Mouse (Mus musculus): ENCODE data around the gene Gm11084. TPM values are rescaled to one million over a fixed set of nuclear protein-coding genes. Genes with fewer than 3 reads are reported as not detected.

Gene Gm11084
- polyA plus RNA-seq, 1 experiment from 2014 or later: not detected

- Histone ChIP-seq H3K27me3 (ENCODE audit: control insufficient read depth, insufficient read depth, low read length) (no peaks in the 10 kb centered on the region), H3K4me2 (replicated peaks) (peak overlapping the region; percentile 59), H3K4me3 (replicated peaks; ENCODE audit: low read length) (peak overlapping the region; percentile 74), H3K27ac (peak overlapping the region; percentile 100), H3K36me3 (replicated peaks; ENCODE audit: control insufficient read depth, insufficient read depth) (peaks cover 3% of the 10 kb centered on the region; the same call in 1 of the 2 replicates), H3K9ac (peak overlapping the region; percentile 98), H3K4me1 (replicated peaks; ENCODE audit: control insufficient read depth, insufficient read depth, low read length) (peaks cover 12% of the 10 kb centered on the region), H3K9me3 (ENCODE audit: control insufficient read depth, low read length) (no peaks in the 10 kb centered on the region)
- DNase-seq (ENCODE audit: low spot score) (no peak), ATAC-seq (ENCODE audit: low FRiP score) (no peak)
- WGBS: 72% methylated on average over 9 of the region's 9 CpGs
Observed at GRCm38 (mm10) chr2:72981441-72982109, 4.9 kb downstream of the Gm11084 start.

DNA sequence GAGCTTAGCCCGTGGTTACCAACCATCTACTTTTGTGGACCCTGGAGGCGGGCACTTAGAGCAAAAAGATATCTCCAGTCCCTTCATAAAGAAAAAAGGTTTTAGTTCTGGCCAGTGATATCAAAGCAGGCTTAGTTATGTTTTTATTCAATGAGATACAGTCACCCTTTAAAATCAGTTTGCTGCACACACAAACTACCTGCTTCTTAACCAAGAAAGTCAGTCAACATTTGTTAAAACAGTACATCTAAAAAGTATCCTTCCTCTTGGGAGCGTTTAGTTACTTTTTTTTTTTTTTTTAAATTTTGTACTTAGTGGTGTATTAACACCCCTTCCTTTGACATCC is 5.5 kb downstream of the Gm11084 start:
- peak overlapping the region; percentile 98 for H3K9ac ChIP-seq
- no peak for ATAC-seq (ENCODE audit: low FRiP score)

GRCm38 (mm10) chr2:72980337-72981074 is 6.0 kb downstream of the Gm11084 start, which contains the start of gene Sp3:
Gene Sp3 (minus strand): TSS chr2:72980446.
- under 1% methylated on average over 62 of the region's 64 CpGs for WGBS
- H3K9ac ChIP-seq: peak within 1 kb of the TSS; percentile 98

More for the DNA sequence above, 5.5 kb downstream of the Gm11084 start:
- Histone ChIP-seq H3K27me3 (ENCODE audit: control insufficient read depth, insufficient read depth, low read length) (no peaks in the 10 kb centered on the region), H3K4me2 (replicated peaks) (peak overlapping the region; percentile 59), H3K4me1 (replicated peaks; ENCODE audit: control insufficient read depth, insufficient read depth, low read length) (peaks cover 16% of the 10 kb centered on the region), H3K27ac (peak overlapping the region; percentile 100), H3K9me3 (ENCODE audit: control insufficient read depth, low read length) (no peaks in the 10 kb centered on the region), H3K36me3 (replicated peaks; ENCODE audit: control insufficient read depth, insufficient read depth) (peaks cover 4% of the 10 kb centered on the region; the same call in 1 of the 2 replicates), H3K4me3 (replicated peaks; ENCODE audit: low read length) (peak overlapping the region; percentile 74)
- no peak for DNase-seq (ENCODE audit: low spot score)
- 10% methylated on average over 3 of the region's 3 CpGs for WGBS

DNA sequence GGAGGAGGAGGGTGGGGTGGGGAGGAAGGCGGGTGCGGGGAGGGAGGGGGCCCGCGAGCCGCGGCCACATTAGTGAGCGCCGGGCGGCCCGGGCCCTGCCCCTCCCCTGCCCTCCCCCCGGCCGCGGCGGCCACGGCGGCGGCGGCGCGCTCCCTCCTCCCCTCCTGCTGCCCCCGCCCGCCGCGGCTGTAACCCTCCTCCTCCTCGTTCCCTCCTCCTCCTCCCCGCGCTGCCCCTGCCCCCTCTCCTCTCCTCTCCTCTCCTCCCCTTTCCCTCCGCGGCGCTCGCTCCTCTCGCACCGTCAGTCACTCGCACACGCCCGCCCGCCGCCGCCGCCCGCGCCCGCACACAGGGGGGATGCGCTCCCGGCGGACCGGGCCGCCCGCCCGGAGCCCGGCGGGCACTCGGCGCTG is 6.9 kb downstream of the Gm11084 start:
- Histone ChIP-seq H3K27me3 (ENCODE audit: control insufficient read depth, insufficient read depth, low read length) (no peaks in the 10 kb centered on the region), H3K4me3 (replicated peaks; ENCODE audit: low read length) (peak overlapping the region; percentile 74), H3K4me1 (replicated peaks; ENCODE audit: control insufficient read depth, insufficient read depth, low read length) (peaks cover 24% of the 10 kb centered on the region), H3K9me3 (ENCODE audit: control insufficient read depth, low read length) (no peaks in the 10 kb centered on the region), H3K36me3 (replicated peaks; ENCODE audit: control insufficient read depth, insufficient read depth) (peaks cover 9% of the 10 kb centered on the region; the same call in 1 of the 2 replicates), H3K4me2 (replicated peaks) (peak overlapping the region; percentile 59), H3K9ac (peak overlapping the region; percentile 98), H3K27ac (peak overlapping the region; percentile 100)
- WGBS: 0% methylated on average over 23 of the region's 54 CpGs
- ATAC-seq (ENCODE audit: low FRiP score): peak; percentile 69
- DNase-seq (ENCODE audit: low spot score): peak; percentile 79

More at GRCm38 (mm10) chr2:72980337-72981074, 6.0 kb downstream of the Gm11084 start, which contains the start of gene Sp3:
- Histone ChIP-seq H3K4me3 (replicated peaks; ENCODE audit: low read length) (peak within 1 kb of the TSS; percentile 74), H3K27me3 (ENCODE audit: control insufficient read depth, insufficient read depth, low read length) (no peaks in the 10 kb centered on the region), H3K4me2 (replicated peaks) (peak within 1 kb of the TSS; percentile 59), H3K4me1 (replicated peaks; ENCODE audit: control insufficient read depth, insufficient read depth, low read length) (peaks cover 22% of the 10 kb centered on the region), H3K27ac (peak within 1 kb of the TSS; percentile 100), H3K36me3 (replicated peaks; ENCODE audit: control insufficient read depth, insufficient read depth) (peaks cover 8% of the 10 kb centered on the region; the same call in 1 of the 2 replicates), H3K9me3 (ENCODE audit: control insufficient read depth, low read length) (no peaks in the 10 kb centered on the region)
- peak; percentile 91 for ATAC-seq (ENCODE audit: low FRiP score)
- peak; percentile 96 for DNase-seq (ENCODE audit: low spot score)

DNA sequence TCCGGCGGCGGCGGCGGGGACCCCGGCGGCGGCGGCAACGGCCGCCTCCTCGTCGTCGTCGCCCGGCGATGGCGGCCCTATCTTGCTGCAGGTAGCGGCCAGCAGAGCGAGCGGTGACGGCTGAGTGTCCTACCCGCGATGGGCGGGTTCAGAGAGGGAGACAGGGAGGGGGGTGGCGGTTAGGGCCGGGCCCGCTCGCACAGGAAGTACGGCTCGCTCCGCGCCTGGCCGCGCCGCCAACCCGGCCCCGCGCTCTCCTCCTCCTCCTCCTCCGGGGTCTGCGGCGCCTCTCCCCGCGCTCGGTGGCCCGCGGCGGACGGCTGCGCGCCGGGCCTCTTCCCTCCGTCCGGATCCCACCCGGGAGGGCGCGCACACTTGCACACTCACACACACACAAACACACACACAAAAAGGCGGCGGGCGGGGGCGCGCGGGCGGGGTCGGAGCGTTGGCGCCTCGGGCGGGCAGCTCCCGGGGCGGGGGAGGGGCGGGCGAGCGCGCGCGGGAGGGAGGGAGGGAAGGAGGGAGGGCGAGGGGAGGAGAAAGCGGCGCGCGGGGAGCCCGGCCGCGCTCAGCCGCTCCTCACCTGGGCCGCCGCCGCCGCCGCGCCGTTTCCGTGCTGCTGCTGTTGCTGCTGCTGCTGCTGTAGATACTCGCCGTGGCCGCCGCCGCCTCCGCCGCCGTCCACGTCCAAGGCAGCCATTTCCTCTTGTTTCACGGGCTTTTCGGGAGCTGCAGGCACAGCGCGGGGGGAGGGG is 7.4 kb downstream of the Gm11084 start:
- Histone ChIP-seq H3K9me3 (ENCODE audit: control insufficient read depth, low read length) (no peaks in the 10 kb centered on the region), H3K27ac (peak overlapping the region; percentile 100), H3K9ac (peak overlapping the region; percentile 98), H3K4me3 (replicated peaks; ENCODE audit: low read length) (peak overlapping the region; percentile 74), H3K4me1 (replicated peaks; ENCODE audit: control insufficient read depth, insufficient read depth, low read length) (peaks cover 25% of the 10 kb centered on the region), H3K27me3 (ENCODE audit: control insufficient read depth, insufficient read depth, low read length) (no peaks in the 10 kb centered on the region), H3K4me2 (replicated peaks) (peak overlapping the region; percentile 59), H3K36me3 (replicated peaks; ENCODE audit: control insufficient read depth, insufficient read depth) (peaks cover 9% of the 10 kb centered on the region; the same call in 1 of the 2 replicates)
- WGBS: under 1% methylated on average over 52 of the region's 107 CpGs
- peak; percentile 78 for DNase-seq (ENCODE audit: low spot score)
- ATAC-seq (ENCODE audit: low FRiP score): peak; percentile 79

GRCm38 (mm10) chr2:72978473-72978872 is 8.0 kb downstream of the Gm11084 start:
- under 1% methylated on average over 25 of the region's 38 CpGs for WGBS
- no peaks in the 10 kb centered on the region for H3K9me3 ChIP-seq (ENCODE audit: control insufficient read depth, low read length)
- ATAC-seq (ENCODE audit: low FRiP score): peak; percentile 15

GRCm38 (mm10) chr2:72977272-72977671 is 9.2 kb downstream of the Gm11084 start:
- Histone ChIP-seq H3K9ac (no peak overlapping the region), H3K4me2 (replicated peaks) (peak overlapping the region; percentile 44), H3K27ac (no peak overlapping the region), H3K27me3 (ENCODE audit: control insufficient read depth, insufficient read depth, low read length) (no peaks in the 10 kb centered on the region), H3K9me3 (ENCODE audit: control insufficient read depth, low read length) (no peaks in the 10 kb centered on the region), H3K4me1 (replicated peaks; ENCODE audit: control insufficient read depth, insufficient read depth, low read length) (peaks cover 30% of the 10 kb centered on the region), H3K4me3 (replicated peaks; ENCODE audit: low read length) (no peak overlapping the region), H3K36me3 (replicated peaks; ENCODE audit: control insufficient read depth, insufficient read depth) (peaks cover 9% of the 10 kb centered on the region; the same call in 1 of the 2 replicates)
- DNase-seq (ENCODE audit: low spot score): no peak
- 83% methylated on average over 1 of the region's 1 CpGs for WGBS
- ATAC-seq (ENCODE audit: low FRiP score): no peak

More at GRCm38 (mm10) chr2:72978473-72978872, 8.0 kb downstream of the Gm11084 start:
- H3K36me3 ChIP-seq (replicated peaks; ENCODE audit: control insufficient read depth, insufficient read depth): peaks cover 9% of the 10 kb centered on the region; the same call in 1 of the 2 replicates
- H3K4me3 ChIP-seq (replicated peaks; ENCODE audit: low read length): peak overlapping the region; percentile 74
- no peaks in the 10 kb centered on the region for H3K27me3 ChIP-seq (ENCODE audit: control insufficient read depth, insufficient read depth, low read length)
- peak overlapping the region; percentile 98 for H3K9ac ChIP-seq
- H3K4me2 ChIP-seq (replicated peaks): peak overlapping the region; percentile 59
- peak overlapping the region; percentile 100 for H3K27ac ChIP-seq
- DNase-seq (ENCODE audit: low spot score): peak; percentile 68
- peaks cover 30% of the 10 kb centered on the region for H3K4me1 ChIP-seq (replicated peaks; ENCODE audit: control insufficient read depth, insufficient read depth, low read length)

DNA sequence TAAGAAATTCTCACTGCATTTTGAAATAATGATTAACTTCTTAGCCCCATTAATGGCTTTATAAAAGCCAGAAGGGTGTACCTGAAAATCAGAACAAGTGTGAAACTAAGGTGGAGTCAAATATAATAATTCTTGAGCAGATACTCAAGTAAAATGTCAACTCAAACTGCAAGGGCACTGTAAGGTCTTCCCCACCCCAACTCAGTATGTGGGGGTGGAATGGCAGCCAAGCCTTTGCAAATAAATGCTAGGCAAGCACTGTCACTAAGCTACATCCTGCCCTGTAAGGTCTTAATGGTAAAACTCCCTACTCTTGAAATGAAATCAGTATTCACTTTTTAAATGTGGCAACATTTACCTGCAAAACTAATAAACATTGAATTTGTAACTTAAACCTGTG is 10.5 kb downstream of the Gm11084 start:
- H3K9ac ChIP-seq: no peak overlapping the region
- H3K27me3 ChIP-seq (ENCODE audit: control insufficient read depth, insufficient read depth, low read length): no peaks in the 10 kb centered on the region
- ATAC-seq (ENCODE audit: low FRiP score) (no peak), DNase-seq (ENCODE audit: low spot score) (no peak)
- no peak overlapping the region for H3K4me3 ChIP-seq (replicated peaks; ENCODE audit: low read length)
- H3K36me3 ChIP-seq (replicated peaks; ENCODE audit: control insufficient read depth, insufficient read depth): peaks cover 12% of the 10 kb centered on the region
- no peak overlapping the region for H3K27ac ChIP-seq
- H3K4me2 ChIP-seq (replicated peaks): peak overlapping the region; percentile 21; the same call in 1 of the 2 replicates
- H3K4me1 ChIP-seq (replicated peaks; ENCODE audit: control insufficient read depth, insufficient read depth, low read length): peaks cover 30% of the 10 kb centered on the region
- no peaks in the 10 kb centered on the region for H3K9me3 ChIP-seq (ENCODE audit: control insufficient read depth, low read length)
